Mouse (Mus musculus): ENCODE measurements around the gene Rere. TPM values are rescaled to one million over a fixed set of nuclear protein-coding genes. Genes with fewer than 3 reads are reported as not detected.

The Rere gene
- polyA plus RNA-seq, 2 experiments from 2014 or later, result 24.7 to 28.4 TPM

Other genes with a start within 250 kb of the Rere start
- gene Gpr157, start 194.3 kb upstream of the Rere start, polyA plus RNA-seq (2017; shearing (Covaris generic)), result under 1 TPM; 0.15 to 0.30 TPM
- gene Slc2a5, start 162.4 kb upstream of the Rere start, polyA plus RNA-seq (2017; shearing (Covaris generic)), result not detected
- gene Slc2a7, start 132.7 kb upstream of the Rere start, polyA plus RNA-seq (2017; shearing (Covaris generic)), result not detected
- gene Car6, start 80.3 kb upstream of the Rere start, polyA plus RNA-seq (2017; shearing (Covaris generic)), result not detected
- 1,000 to 10,000 TPM in 1 of 2 experiments, 100 to 1,000 TPM in 1; 733 to 1,178 TPM for gene Eno1, start 44.9 kb upstream of the Rere start, polyA plus RNA-seq (2017; shearing (Covaris generic))

All from CD4-positive, CD25-positive, alpha-beta regulatory T cell, adult 4 months (primary cell).